Mouse (Mus musculus): ENCODE results near the gene Lrrtm1. TPM values are rescaled to one million over a fixed set of nuclear protein-coding genes. Genes with fewer than 3 reads are reported as not detected.

Lrrtm1 gene
- polyA plus RNA-seq, 1 experiment from 2014 or later, result 28.2 TPM

DNA sequence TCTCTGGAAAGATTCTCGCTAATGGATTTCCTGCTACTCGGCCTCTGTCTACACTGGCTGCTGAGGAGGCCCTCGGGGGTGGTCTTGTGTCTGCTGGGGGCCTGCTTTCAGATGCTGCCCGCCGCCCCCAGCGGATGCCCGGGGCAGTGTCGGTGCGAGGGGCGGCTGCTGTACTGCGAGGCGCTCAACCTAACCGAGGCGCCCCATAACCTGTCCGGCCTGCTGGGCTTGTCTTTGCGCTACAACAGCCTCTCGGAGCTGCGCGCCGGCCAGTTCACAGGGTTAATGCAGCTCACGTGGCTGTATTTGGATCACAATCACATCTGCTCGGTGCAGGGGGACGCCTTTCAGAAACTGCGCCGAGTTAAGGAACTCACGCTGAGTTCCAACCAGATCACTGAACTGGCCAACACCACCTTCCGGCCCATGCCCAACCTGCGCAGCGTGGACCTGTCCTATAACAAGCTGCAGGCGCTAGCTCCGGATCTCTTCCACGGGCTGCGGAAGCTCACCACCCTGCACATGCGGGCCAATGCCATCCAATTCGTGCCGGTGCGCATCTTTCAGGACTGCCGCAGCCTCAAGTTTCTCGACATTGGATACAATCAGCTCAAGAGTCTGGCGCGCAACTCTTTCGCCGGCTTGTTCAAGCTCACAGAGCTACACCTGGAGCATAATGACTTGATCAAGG is 1.2 kb downstream of the Lrrtm1 start:
- H3K36me3 ChIP-seq, result no peaks in the 10 kb centered on the region
- peak; percentile 78 for ATAC-seq
- under 1% methylated on average over 43 of the region's 43 CpGs for WGBS
- H3K9ac ChIP-seq (replicated peaks), result peak overlapping the region; percentile 81
- H3K4me1 ChIP-seq (replicated peaks), result peaks cover 32% of the 10 kb centered on the region
- H3K9me3 ChIP-seq, result no peaks in the 10 kb centered on the region
- H3K4me3 ChIP-seq (replicated peaks), result peak overlapping the region; percentile 63
- peak overlapping the region; percentile 95 for H3K4me2 ChIP-seq (replicated peaks)
- H3K27me3 ChIP-seq, result peaks cover 21% of the 10 kb centered on the region
- H3K27ac ChIP-seq, result peak overlapping the region; percentile 88

DNA sequence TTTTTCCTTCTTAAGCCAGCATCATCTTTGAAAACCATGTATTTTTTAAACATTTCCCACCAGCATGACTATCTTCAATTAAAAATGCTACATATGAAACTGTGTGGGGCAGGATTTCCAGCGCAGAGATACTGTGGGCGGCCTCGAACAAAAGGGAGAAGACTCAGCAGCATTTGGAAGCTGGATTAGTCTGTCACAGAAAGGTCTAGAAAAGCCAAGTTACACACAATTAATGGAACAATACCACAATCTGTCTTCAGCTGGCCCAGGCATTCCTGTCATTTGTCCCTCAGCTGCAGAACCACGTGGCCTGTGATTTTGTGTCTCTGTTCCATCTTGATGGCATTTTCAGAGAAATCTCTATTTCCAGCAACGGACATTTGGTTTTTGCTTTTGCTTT is 11.0 kb downstream of the Lrrtm1 start:
- Histone ChIP-seq H3K4me3 (replicated peaks) (no peak overlapping the region), H3K9ac (replicated peaks) (no peak overlapping the region)
- no peak for ATAC-seq

DNA sequence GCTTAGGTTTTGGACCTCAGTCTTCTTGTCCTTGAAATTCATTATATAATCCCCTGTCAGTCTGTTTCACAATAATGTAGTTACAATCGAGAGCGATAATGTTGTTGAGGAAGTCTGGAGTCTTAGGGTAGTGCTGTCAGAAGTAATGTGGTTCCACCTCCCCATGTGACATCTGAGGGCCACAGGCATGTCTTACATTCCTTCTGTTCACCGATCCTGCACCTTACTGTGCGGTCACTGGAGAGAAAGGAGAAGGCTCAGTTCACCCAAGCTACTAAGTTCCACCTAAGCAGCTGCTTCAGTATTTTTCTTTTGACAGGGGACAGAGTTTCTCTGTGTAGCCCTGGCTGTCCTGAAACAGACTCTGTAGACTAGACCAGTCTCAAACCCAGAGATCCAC is 13.9 kb downstream of the Lrrtm1 start:
- Histone ChIP-seq H3K4me2 (replicated peaks) (no peak overlapping the region), H3K9ac (replicated peaks) (no peak overlapping the region), H3K4me3 (replicated peaks) (no peak overlapping the region), H3K36me3 (no peaks in the 10 kb centered on the region), H3K9me3 (no peaks in the 10 kb centered on the region), H3K27me3 (no peaks in the 10 kb centered on the region), H3K27ac (no peak overlapping the region), H3K4me1 (replicated peaks) (no peaks in the 10 kb centered on the region)
- 93% methylated on average over 4 of the region's 4 CpGs for WGBS
- ATAC-seq, result no peak

More for the DNA sequence above, 11.0 kb downstream of the Lrrtm1 start:
- no peaks in the 10 kb centered on the region for H3K9me3 ChIP-seq
- no peaks in the 10 kb centered on the region for H3K36me3 ChIP-seq
- H3K27me3 ChIP-seq, result no peaks in the 10 kb centered on the region
- no peak overlapping the region for H3K27ac ChIP-seq
- H3K4me2 ChIP-seq (replicated peaks), result no peak overlapping the region
- 70% methylated on average over 5 of the region's 5 CpGs for WGBS
- H3K4me1 ChIP-seq (replicated peaks), result no peaks in the 10 kb centered on the region

DNA sequence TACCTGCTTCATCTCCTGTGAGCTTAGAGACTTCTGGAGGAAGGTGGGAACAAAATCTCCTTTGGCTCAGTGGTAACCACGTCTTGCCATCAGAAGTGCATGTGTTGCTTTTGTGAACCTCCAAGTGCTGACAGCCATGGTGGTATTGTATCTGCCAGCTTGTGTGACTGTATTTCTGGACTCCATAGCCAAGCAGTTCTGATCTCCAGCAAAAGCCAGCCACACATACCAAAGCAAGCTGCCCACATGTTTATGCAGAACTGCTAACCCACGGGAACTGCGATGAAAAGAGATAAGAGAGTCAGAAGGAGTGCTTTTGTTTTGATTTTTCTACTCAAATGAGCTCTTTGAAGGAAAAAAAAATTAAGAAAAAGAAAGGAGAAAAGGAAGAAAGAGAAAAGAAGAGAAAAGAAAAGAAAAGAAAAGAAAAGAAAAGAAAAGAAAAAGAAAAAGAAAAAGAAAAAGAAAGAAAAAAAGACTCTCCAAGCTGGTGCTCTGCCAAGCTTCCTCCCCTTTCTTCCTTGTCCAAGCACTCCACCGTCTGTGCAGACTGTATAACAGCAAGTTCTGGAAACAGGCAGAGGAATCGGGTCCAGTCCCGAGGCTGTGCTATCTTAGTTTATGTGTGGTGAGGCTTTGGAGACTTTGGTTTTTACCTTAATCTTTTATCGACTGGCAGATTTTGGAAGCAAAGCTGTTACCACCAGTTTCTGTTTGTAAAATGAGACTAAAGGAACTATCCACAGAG is 15.0 kb downstream of the Lrrtm1 start:
- Histone ChIP-seq H3K4me1 (replicated peaks) (no peaks in the 10 kb centered on the region), H3K9me3 (no peaks in the 10 kb centered on the region), H3K4me2 (replicated peaks) (no peak overlapping the region), H3K9ac (replicated peaks) (no peak overlapping the region), H3K27ac (no peak overlapping the region), H3K4me3 (replicated peaks) (no peak overlapping the region), H3K36me3 (no peaks in the 10 kb centered on the region), H3K27me3 (no peaks in the 10 kb centered on the region)
- 49% methylated on average over 7 of the region's 7 CpGs for WGBS
- ATAC-seq, result no peak

DNA sequence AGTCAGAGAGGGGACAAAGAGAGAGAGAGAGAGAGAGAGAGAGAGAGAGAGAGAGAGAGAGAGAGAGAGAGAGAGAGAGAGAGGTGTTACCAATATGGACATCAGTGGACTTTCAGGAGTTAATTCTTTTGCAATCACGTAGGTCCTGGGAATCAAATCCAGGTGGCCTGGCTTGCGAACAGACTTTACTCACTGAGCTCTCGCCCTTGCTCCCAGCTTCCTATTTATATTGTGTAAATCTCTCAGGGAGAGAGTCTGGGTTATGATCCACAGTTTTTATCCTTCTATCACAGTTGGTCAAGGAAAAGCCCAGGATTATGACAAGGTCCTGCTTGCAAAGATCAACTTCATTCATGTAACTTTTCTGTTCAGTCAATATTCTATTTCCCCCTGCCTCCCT is 22.7 kb downstream of the Lrrtm1 start:
- Histone ChIP-seq H3K4me3 (replicated peaks) (no peak overlapping the region), H3K9ac (replicated peaks) (no peak overlapping the region), H3K4me2 (replicated peaks) (no peak overlapping the region), H3K36me3 (no peaks in the 10 kb centered on the region), H3K27me3 (no peaks in the 10 kb centered on the region), H3K4me1 (replicated peaks) (no peaks in the 10 kb centered on the region), H3K9me3 (no peaks in the 10 kb centered on the region), H3K27ac (no peak overlapping the region)
- ATAC-seq, result no peak
- WGBS, result 91% methylated on average over 3 of the region's 3 CpGs

DNA sequence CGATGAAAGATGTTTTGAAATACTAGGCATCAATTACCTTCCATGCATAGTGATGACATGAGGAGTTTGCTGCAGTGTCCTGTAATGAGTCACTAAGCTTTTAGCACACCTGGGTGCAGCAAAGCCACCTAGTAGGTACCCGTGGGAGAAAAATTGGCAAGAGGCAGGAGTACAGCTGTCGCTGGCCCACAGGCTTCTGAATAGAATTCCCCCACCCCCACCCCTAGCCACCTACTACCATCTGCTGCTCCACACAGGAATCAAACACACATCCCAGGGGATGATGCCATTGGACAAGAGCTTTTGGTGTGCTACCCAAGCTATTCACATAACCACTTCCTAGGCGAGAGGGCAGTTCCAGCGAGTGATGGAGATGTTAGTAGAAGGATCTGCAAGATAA is 36.3 kb downstream of the Lrrtm1 start:
- Histone ChIP-seq H3K9ac (replicated peaks) (no peak overlapping the region), H3K27ac (no peak overlapping the region), H3K4me3 (replicated peaks) (no peak overlapping the region), H3K4me2 (replicated peaks) (no peak overlapping the region), H3K4me1 (replicated peaks) (no peaks in the 10 kb centered on the region), H3K36me3 (no peaks in the 10 kb centered on the region), H3K9me3 (no peaks in the 10 kb centered on the region), H3K27me3 (no peaks in the 10 kb centered on the region)
- WGBS, result 80% methylated on average over 5 of the region's 5 CpGs
- ATAC-seq, result no peak

DNA sequence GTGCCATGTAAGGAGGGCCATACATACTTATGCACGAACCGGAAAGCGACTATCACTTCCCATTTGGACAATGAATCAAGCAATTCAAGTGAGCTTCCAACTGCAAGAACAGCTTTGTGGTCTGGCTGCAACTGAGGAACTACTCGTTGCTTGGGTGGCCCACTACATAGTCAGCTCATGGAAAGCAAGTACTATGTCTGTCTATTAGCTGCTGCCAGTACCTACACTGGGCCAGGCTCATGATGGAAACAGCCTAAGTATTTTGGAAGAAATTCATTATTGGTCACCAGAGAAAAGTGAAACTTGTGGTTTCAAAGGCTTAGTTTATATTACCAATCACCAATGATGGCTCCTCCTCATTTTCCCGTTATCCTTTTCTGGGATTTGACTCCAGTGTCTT is 43.8 kb downstream of the Lrrtm1 start:
- ATAC-seq, result no peak
- Histone ChIP-seq H3K9me3 (no peaks in the 10 kb centered on the region), H3K27me3 (no peaks in the 10 kb centered on the region), H3K4me1 (replicated peaks) (peaks cover 3% of the 10 kb centered on the region; the same call in 1 of the 2 replicates), H3K27ac (no peak overlapping the region), H3K36me3 (no peaks in the 10 kb centered on the region), H3K4me2 (replicated peaks) (no peak overlapping the region), H3K9ac (replicated peaks) (no peak overlapping the region), H3K4me3 (replicated peaks) (no peak overlapping the region)
- 94% methylated on average over 5 of the region's 5 CpGs for WGBS

DNA sequence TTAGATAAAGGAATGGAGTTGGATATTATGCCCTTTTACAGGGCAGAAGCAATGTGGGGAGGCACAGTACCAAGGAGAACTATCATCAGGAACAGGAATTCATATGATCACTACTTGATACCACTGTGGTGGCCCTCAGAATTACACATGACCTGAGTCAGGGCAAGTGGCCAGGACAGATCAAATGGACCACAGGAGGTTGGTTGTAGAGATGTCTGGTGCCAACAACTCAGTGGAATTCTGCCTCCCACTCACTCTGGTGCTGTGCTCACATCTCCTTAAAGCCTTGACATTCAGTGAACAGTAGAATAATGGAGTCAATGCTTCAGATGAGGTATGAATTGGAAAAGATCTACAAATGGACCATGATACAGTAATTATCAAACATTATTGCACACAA is 45.9 kb downstream of the Lrrtm1 start:
- Histone ChIP-seq H3K4me2 (replicated peaks) (no peak overlapping the region), H3K27ac (no peak overlapping the region), H3K36me3 (no peaks in the 10 kb centered on the region), H3K9ac (replicated peaks) (no peak overlapping the region), H3K9me3 (no peaks in the 10 kb centered on the region), H3K4me1 (replicated peaks) (peaks cover 8% of the 10 kb centered on the region; the same call in 1 of the 2 replicates), H3K4me3 (replicated peaks) (no peak overlapping the region), H3K27me3 (no peaks in the 10 kb centered on the region)
- no peak for ATAC-seq

DNA sequence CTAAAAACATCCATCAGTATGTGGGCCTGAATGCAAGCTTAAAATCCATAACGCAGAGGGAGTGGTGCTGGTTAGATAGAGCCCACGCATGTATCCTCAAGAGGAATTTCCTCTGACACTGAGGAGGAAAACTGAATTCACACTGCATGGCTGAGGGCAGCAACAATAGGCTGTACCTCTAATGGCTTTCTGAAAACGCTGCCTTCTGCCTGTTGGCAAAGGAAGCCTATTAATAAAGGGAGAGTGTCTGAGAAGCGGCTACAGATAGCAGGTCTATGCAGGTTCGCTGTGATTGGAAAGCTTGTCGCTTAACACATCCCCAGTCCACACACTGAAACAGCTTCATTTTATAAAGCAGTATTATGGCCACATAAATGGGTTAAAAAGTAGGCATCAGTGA is 48.9 kb downstream of the Lrrtm1 start:
- ATAC-seq, result no peak
- H3K27ac ChIP-seq, result peak overlapping the region; percentile 68

DNA sequence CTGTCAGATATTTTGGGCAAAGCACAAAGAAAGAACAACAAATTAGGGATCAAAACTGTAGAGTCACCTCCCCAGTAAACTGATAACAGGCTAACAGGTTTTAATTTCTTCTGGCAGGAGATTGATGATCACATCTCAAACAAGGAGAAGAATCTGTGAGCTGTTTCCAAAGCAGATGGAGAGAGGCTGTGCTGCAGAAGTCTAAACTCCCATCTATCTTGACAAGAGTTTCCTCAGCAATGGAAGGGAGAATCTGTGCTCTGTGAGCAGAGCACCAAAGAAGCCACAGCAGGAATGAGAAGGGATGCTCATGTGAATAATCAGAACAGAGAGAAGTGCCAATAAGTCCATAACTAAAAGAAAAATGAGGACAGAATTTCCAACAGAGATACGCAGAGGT is 58.8 kb downstream of the Lrrtm1 start:
- peaks cover 6% of the 10 kb centered on the region; the same call in 1 of the 2 replicates for H3K4me1 ChIP-seq (replicated peaks)
- ATAC-seq, result no peak
- no peak overlapping the region for H3K27ac ChIP-seq
- 90% methylated on average over 1 of the region's 1 CpGs for WGBS
- H3K4me2 ChIP-seq (replicated peaks), result no peak overlapping the region
- H3K4me3 ChIP-seq (replicated peaks), result no peak overlapping the region
- H3K9ac ChIP-seq (replicated peaks), result no peak overlapping the region
- no peaks in the 10 kb centered on the region for H3K9me3 ChIP-seq
- no peaks in the 10 kb centered on the region for H3K36me3 ChIP-seq
- no peaks in the 10 kb centered on the region for H3K27me3 ChIP-seq

More for the DNA sequence above, 48.9 kb downstream of the Lrrtm1 start:
- 58% methylated on average over 6 of the region's 6 CpGs for WGBS
- Histone ChIP-seq H3K36me3 (no peaks in the 10 kb centered on the region), H3K9me3 (no peaks in the 10 kb centered on the region), H3K4me3 (replicated peaks) (no peak overlapping the region), H3K4me1 (replicated peaks) (peaks cover 14% of the 10 kb centered on the region), H3K27me3 (no peaks in the 10 kb centered on the region), H3K4me2 (replicated peaks) (no peak overlapping the region), H3K9ac (replicated peaks) (no peak overlapping the region)

DNA sequence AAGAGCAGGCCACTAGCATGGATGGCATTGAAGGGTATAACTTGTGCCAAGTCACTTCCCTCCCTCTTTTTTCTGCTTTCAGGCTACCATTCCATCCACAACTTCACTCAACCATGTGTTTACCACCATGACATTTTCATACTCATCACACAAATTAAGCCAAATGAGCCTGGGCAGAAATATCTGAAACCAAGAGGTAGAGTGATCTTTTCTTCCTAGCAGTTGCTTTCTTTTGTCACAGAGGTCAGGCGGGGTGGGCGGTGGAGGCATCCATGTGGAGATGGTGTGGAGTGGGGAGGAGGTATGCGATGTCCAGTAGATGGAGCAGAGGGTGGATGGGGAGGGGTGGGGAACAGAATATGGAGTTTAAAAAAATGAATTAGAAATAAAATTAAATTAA is 64.3 kb downstream of the Lrrtm1 start:
- WGBS, result 90% methylated on average over 3 of the region's 3 CpGs
- peaks cover 6% of the 10 kb centered on the region; the same call in 1 of the 2 replicates for H3K4me1 ChIP-seq (replicated peaks)
- H3K27ac ChIP-seq, result no peak overlapping the region
- H3K9ac ChIP-seq (replicated peaks), result no peak overlapping the region
- H3K36me3 ChIP-seq, result no peaks in the 10 kb centered on the region
- ATAC-seq, result no peak
- no peaks in the 10 kb centered on the region for H3K27me3 ChIP-seq
- H3K9me3 ChIP-seq, result no peaks in the 10 kb centered on the region
- H3K4me3 ChIP-seq (replicated peaks), result no peak overlapping the region
- H3K4me2 ChIP-seq (replicated peaks), result no peak overlapping the region

All from midbrain, embryonic 13.5 days (tissue).